Mouse (Mus musculus): ENCODE data around the gene Ago4.
"Not testable (repeated sequence)": the region's sequence is repeated elsewhere in the genome, so short reads cannot be mapped to it uniquely, and the experiment has no call there.

The Ago4 gene

GRCm38 (mm10) chr4:126532827-126533728 lies at the start of gene Ago4:
Gene Ago4 (minus strand): TSS chr4:126533472.
- no peak for DNase-seq

- DNase-seq = no peak
These were observed 45.8 kb upstream of the Ago4 start for GRCm38 (mm10) chr4:126579077-126579476.

- DNase-seq = no peak
These were observed 44.6 kb upstream of the Ago4 start for GRCm38 (mm10) chr4:126577920-126578319.

GRCm38 (mm10) chr4:126576281-126576680 lies 43.0 kb upstream of the Ago4 start:
- no peak for DNase-seq

GRCm38 (mm10) chr4:126569783-126570182 lies 36.5 kb upstream of the Ago4 start:
- DNase-seq = no peak

GRCm38 (mm10) chr4:126567243-126567642 lies 34.0 kb upstream of the Ago4 start:
- DNase-seq = no peak

GRCm38 (mm10) chr4:126563798-126564197 lies 30.5 kb upstream of the Ago4 start:
- DNase-seq = no peak

GRCm38 (mm10) chr4:126556809-126557711 lies 23.8 kb upstream of the Ago4 start, which contains the start of gene Clspn:
Gene Clspn (plus strand): TSS chr4:126556935.
- peak; percentile 83 to 87 for DNase-seq

- no peak for DNase-seq
These were observed 21.2 kb upstream of the Ago4 start for GRCm38 (mm10) chr4:126554462-126554861.

- DNase-seq = no peak
These were observed 20.4 kb upstream of the Ago4 start for GRCm38 (mm10) chr4:126553685-126554084.

- no peak for DNase-seq
These were observed 19.8 kb upstream of the Ago4 start for GRCm38 (mm10) chr4:126553105-126553504.

- no peak for DNase-seq
These were observed 18.9 kb upstream of the Ago4 start for GRCm38 (mm10) chr4:126552136-126552535.

- DNase-seq = no peak
These were observed 12.9 kb upstream of the Ago4 start for GRCm38 (mm10) chr4:126546183-126546582.

GRCm38 (mm10) chr4:126545703-126546102 lies 12.4 kb upstream of the Ago4 start:
- DNase-seq = no peak

GRCm38 (mm10) chr4:126545016-126545415 lies 11.7 kb upstream of the Ago4 start:
- no peak for DNase-seq

- DNase-seq = no peak
These were observed 9.6 kb upstream of the Ago4 start for GRCm38 (mm10) chr4:126542838-126543237.

- DNase-seq = no peak
These were observed 7.3 kb upstream of the Ago4 start for GRCm38 (mm10) chr4:126540487-126541071.

- DNase-seq = no peak
These were observed 3.6 kb upstream of the Ago4 start for GRCm38 (mm10) chr4:126536865-126537264.

- DNase-seq = not testable (repeated sequence)
These were observed 2.4 kb upstream of the Ago4 start for GRCm38 (mm10) chr4:126535631-126536030.

- DNase-seq = no peak
These were observed 428 bp upstream of the Ago4 start for GRCm38 (mm10) chr4:126533729-126534070.

- no peak for DNase-seq
These were observed 980 bp downstream of the Ago4 start for GRCm38 (mm10) chr4:126532292-126532691.

- no peak for DNase-seq
These were observed 6.4 kb downstream of the Ago4 start for GRCm38 (mm10) chr4:126526828-126527227.

GRCm38 (mm10) chr4:126526164-126526563 lies 7.1 kb downstream of the Ago4 start:
- no peak for DNase-seq
